Mouse (Mus musculus): ENCODE results near the gene Olfr988.
"Not testable (repeated sequence)": the region's sequence is repeated elsewhere in the genome, so short reads cannot be mapped to it uniquely, and the experiment has no call there.

Olfr988 gene

GRCm38 (mm10) chr2:85363127-85363526 is at the start of gene Olfr988:
Gene Olfr988 (minus strand): TSS chr2:85363227.
- not testable (repeated sequence) for DNase-seq

- no peak for DNase-seq
Measured at GRCm38 (mm10) chr2:85409369-85409768, 46.3 kb upstream of the Olfr988 start, which contains the start of gene Olfr992. Gene Olfr992 (minus strand): TSS chr2:85409469.

GRCm38 (mm10) chr2:85339972-85340371 is 23.1 kb downstream of the Olfr988 start:
- DNase-seq = no peak

- DNase-seq = not testable (repeated sequence)
Measured at GRCm38 (mm10) chr2:85339215-85339614, 23.8 kb downstream of the Olfr988 start, which contains the start of gene Olfr987. Gene Olfr987 (minus strand): TSS chr2:85339315.

GRCm38 (mm10) chr2:85319106-85319505 is 43.9 kb downstream of the Olfr988 start:
- no peak for DNase-seq

Data from thymus, postnatal 36 days (tissue).